Mouse (Mus musculus) liver, embryonic 14.5 days (tissue): Measurements from ENCODE around the gene Bcl2. TPM values are rescaled to one million over a fixed set of nuclear protein-coding genes. Genes with fewer than 3 reads are reported as not detected.

Experiments used
- ATAC-seq: fragments of 200-750 bp; cut with Nextera tagmentation; 2 replicates; pipeline ENCODE4 v1.8.0; 2017; ENCODE audit warnings: moderate number of reproducible peaks, mild to moderate bottlenecking, moderate library complexity; ENCODE audit not compliant: insufficient read depth
- DNase-seq, 3 experiments: peaks; one replicate each; pipeline ENCODE4 v3.0.0-alpha.2; 2012 to 2013; ENCODE audit warnings: low read depth in 3 of 3, low spot score in 3 of 3
- H3K27ac ChIP-seq: fragments of 300-500 bp; sonication (generic); 2 replicates; pipeline ENCODE4 v1.5.1; 2014; ENCODE audit warnings: moderate library complexity, mild to moderate bottlenecking, control low read depth, inconsistent platforms
- H3K27me3 ChIP-seq: fragments of 300-500 bp; sonication (generic); 2 replicates; pipeline ENCODE4 v1.6.1; 2014; ENCODE audit warnings: mild to moderate bottlenecking, low read length, moderate library complexity; ENCODE audit not compliant: control insufficient read depth, insufficient read depth
- H3K36me3 ChIP-seq: fragments of 300-500 bp; sonication (generic); replicated peaks from 2 replicates; pipeline ENCODE4 v1.6.1; 2014; ENCODE audit warnings: low read depth; ENCODE audit not compliant: control insufficient read depth, insufficient read depth
- H3K4me1 ChIP-seq, 2 experiments: fragments of 200-500 bp in 1 of 2; fragments of 300-500 bp in 1 of 2; sonication (generic) in 1 of 2; replicated peaks; 2 replicates each; pipeline ENCODE4 v1.6.1; 2012 to 2014; ENCODE audit warnings: antibody characterized with exemption in 1 of 2, inconsistent platforms in 1 of 2, low read length in 1 of 2; ENCODE audit not compliant: control insufficient read depth in 2 of 2, insufficient read depth in 2 of 2
- H3K4me2 ChIP-seq: fragments of 300-500 bp; sonication (generic); 2 replicates; pipeline ENCODE4 v1.6.1; 2014; ENCODE audit warnings: low read depth, mild to moderate bottlenecking, control low read depth, moderate library complexity
- H3K4me3 ChIP-seq, 2 experiments: fragments of 200-500 bp in 1 of 2; fragments of 300-500 bp in 1 of 2; sonication (generic) in 1 of 2; 2 replicates each; pipeline ENCODE4 v1.5.1; 2012 to 2014; ENCODE audit warnings: low read depth in 2 of 2, low read length in 2 of 2, mild to moderate bottlenecking in 2 of 2, control low read depth in 1 of 2, inconsistent platforms in 1 of 2, moderate library complexity in 1 of 2; ENCODE audit not compliant: insufficient read depth in 1 of 2
- H3K9ac ChIP-seq: fragments of 300-500 bp; sonication (generic); replicated peaks from 2 replicates; pipeline ENCODE4 v1.6.1; 2014; ENCODE audit warnings: mild to moderate bottlenecking, control low read depth, moderate library complexity
- H3K9me3 ChIP-seq: fragments of 300-500 bp; sonication (generic); 2 replicates; pipeline ENCODE4 v1.6.1; 2016; ENCODE audit warnings: low read length, mixed read lengths; ENCODE audit not compliant: control insufficient read depth
- CTCF ChIP-seq: IDR thresholded peaks from 2 replicates; pipeline ENCODE4 v1.5.1; 2016; ENCODE audit warnings: antibody characterized with exemption, low read depth, control low read depth
- EP300 ChIP-seq: IDR thresholded peaks from 2 replicates; pipeline ENCODE4 v1.6.1; 2016; ENCODE audit warnings: antibody characterized with exemption, low read depth
- WGBS: fragments of 180-500 bp; shearing (Covaris S2); extraction: QIAGEN DNeasy Blood & Tissue Kit; methylation state at CpG from one replicate; pipeline ENCODE4 v1.1.7; 2014; ENCODE audit not compliant: insufficient replicate concordance; 5-methylcytosine and 5-hydroxymethylcytosine counted together
- polyA plus RNA-seq, 2 experiments: library from polyadenylated mRNA; depleted of rRNA in 1 of 2; stranded (reverse) in 1 of 2; unstranded in 1 of 2; fragments of >200 nt; fragmentation: Nextera tagmentation in 1 of 2; extraction: Ambion mirVana in 1 of 2; gene quantifications; 2 replicates each; pipeline versions ENCODE4 v1.2.1 to v1.2.3; 2012 to 2014

Gene Bcl2
- polyA plus RNA-seq, 2 experiments = 0.38 to 0.43 TPM

- Histone ChIP-seq H3K27me3 (peaks cover 28% of the 10 kb centered on the region), H3K9ac (peak overlapping the region; percentile 51), H3K9me3 (no peaks in the 10 kb centered on the region), H3K4me1 (peaks cover 2 to 14% of the 10 kb centered on the region in 2 experiments; a peak in 2 of 4 replicates), H3K4me3 (peak overlapping the region; percentile 56 to 61), H3K27ac (no peak overlapping the region), H3K4me2 (peak overlapping the region; percentile 66), H3K36me3 (no peaks in the 10 kb centered on the region)
- no peak for DNase-seq
- ATAC-seq = no peak
- WGBS = 6% methylated on average over 20 of the region's 21 CpGs
- TF ChIP-seq EP300 (no peak), CTCF (no peak)
These were observed 482 bp upstream of the Bcl2 start for GRCm38 (mm10) chr1:106714530-106714981.

DNA sequence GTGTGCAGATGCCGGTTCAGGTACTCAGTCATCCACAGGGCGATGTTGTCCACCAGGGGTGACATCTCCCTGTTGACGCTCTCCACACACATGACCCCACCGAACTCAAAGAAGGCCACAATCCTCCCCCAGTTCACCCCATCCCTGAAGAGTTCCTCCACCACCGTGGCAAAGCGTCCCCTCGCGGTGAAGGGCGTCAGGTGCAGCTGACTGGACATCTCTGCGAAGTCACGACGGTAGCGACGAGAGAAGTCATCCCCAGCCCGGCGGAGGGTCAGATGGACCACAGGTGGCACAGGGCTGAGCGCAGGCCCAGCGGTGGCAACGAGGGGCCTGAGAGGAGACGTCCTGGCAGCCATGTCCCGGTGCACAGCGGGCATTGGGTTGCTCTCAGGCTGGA lies 1.7 kb downstream of the Bcl2 start:
- ATAC-seq (no peak), DNase-seq (no peak)
- WGBS = 13% methylated on average over 22 of the region's 22 CpGs
- Histone ChIP-seq H3K27ac (no peak overlapping the region), H3K36me3 (no peaks in the 10 kb centered on the region), H3K4me1 (peaks cover 2 to 14% of the 10 kb centered on the region in 2 experiments; a peak in 2 of 4 replicates), H3K9ac (no peak overlapping the region), H3K9me3 (no peaks in the 10 kb centered on the region), H3K4me3 (peak overlapping the region; percentile 12 to 23), H3K27me3 (peaks cover 28% of the 10 kb centered on the region), H3K4me2 (peak overlapping the region; percentile 66)
- TF ChIP-seq CTCF (peak; percentile 75), EP300 (no peak)

GRCm38 (mm10) chr1:106711356-106712125 lies 2.5 kb downstream of the Bcl2 start:
- no peaks in the 10 kb centered on the region for H3K9me3 ChIP-seq
- H3K27me3 ChIP-seq = peaks cover 28% of the 10 kb centered on the region
- no peak overlapping the region for H3K27ac ChIP-seq
- DNase-seq = no peak
- no peak for ATAC-seq
- no peak overlapping the region for H3K4me2 ChIP-seq
- H3K9ac ChIP-seq = no peak overlapping the region
- 69% methylated on average over 12 of the region's 12 CpGs for WGBS
- no peaks in the 10 kb centered on the region for H3K36me3 ChIP-seq
- no peak for TF ChIP-seq EP300
- TF ChIP-seq CTCF = no peak
- no peak overlapping the region for H3K4me3 ChIP-seq
- peaks cover 2 to 14% of the 10 kb centered on the region in 2 experiments; a peak in 2 of 4 replicates for H3K4me1 ChIP-seq

- H3K4me1 ChIP-seq = peaks cover 0 to 10% of the 10 kb centered on the region in 2 experiments; a peak in 2 of 4 replicates
- H3K27ac ChIP-seq = no peak overlapping the region
- no peak for DNase-seq
- ATAC-seq = no peak
- WGBS = 19% methylated on average over 7 of the region's 7 CpGs
- TF ChIP-seq EP300 (no peak), CTCF (no peak)
- H3K36me3 ChIP-seq = no peaks in the 10 kb centered on the region
- no peak overlapping the region for H3K4me3 ChIP-seq
- H3K4me2 ChIP-seq = no peak overlapping the region
- no peak overlapping the region for H3K9ac ChIP-seq
- peaks cover 28% of the 10 kb centered on the region for H3K27me3 ChIP-seq
- no peaks in the 10 kb centered on the region for H3K9me3 ChIP-seq
These were observed 3.9 kb downstream of the Bcl2 start for GRCm38 (mm10) chr1:106710202-106710601.

- H3K27ac ChIP-seq = no peak overlapping the region
- H3K4me1 ChIP-seq = peaks cover 0 to 2% of the 10 kb centered on the region in 2 experiments; a peak in 1 of 4 replicates
- ATAC-seq (no peak), DNase-seq (no peak)
- peaks cover 6% of the 10 kb centered on the region for H3K27me3 ChIP-seq
- no peak overlapping the region for H3K9ac ChIP-seq
- no peak overlapping the region for H3K4me3 ChIP-seq
- H3K9me3 ChIP-seq = no peaks in the 10 kb centered on the region
- TF ChIP-seq EP300 (no peak), CTCF (no peak)
- 52% methylated on average over 6 of the region's 6 CpGs for WGBS
- H3K4me2 ChIP-seq = no peak overlapping the region
- H3K36me3 ChIP-seq = no peaks in the 10 kb centered on the region
These were observed 6.8 kb downstream of the Bcl2 start for GRCm38 (mm10) chr1:106707036-106707880.
